Mouse (Mus musculus) v-Abl transformed pro-B cells (cell line): ENCODE measurements around the gene Olfr96.

Experiments used
- in situ Hi-C, 2 experiments: fragments of 400-800 bp; cut with MboI; formaldehyde crosslinking; loops; one replicate each; pipeline ENCODE4 v1.15.1; 2025; ENCODE audit not compliant: unreplicated experiment in 2 of 2

Olfr96 gene

GRCm38 (mm10) chr17:37270058-37270701, 50.2 kb downstream of the Olfr96 start, which contains the start of gene H2-M3:
TSS of gene H2-M3 (plus strand) at chr17:37270220.
- in situ Hi-C loops: no loop called here

- in situ Hi-C loops: no loop called here
These were observed 50.8 kb downstream of the Olfr96 start for GRCm38 (mm10) chr17:37270702-37271092.

GRCm38 (mm10) chr17:37275626-37276248, 55.8 kb downstream of the Olfr96 start:
- in situ Hi-C loops: no loop called here
